Mouse (Mus musculus) C2C12 (cell line): ENCODE measurements around the gene Syt7.

Source experiments
- CEBPB ChIP-seq: IDR thresholded peaks from one replicate; pipeline ENCODE4 v1.6.1; 2011; ENCODE audit warnings: low read depth, mild to moderate bottlenecking, control low read depth, moderate library complexity
- CTCF ChIP-seq: IDR thresholded peaks from one replicate; pipeline ENCODE4 v1.5.1; 2011; ENCODE audit not compliant: control insufficient read depth, insufficient read depth, insufficient read length
- MYOD1 ChIP-seq: IDR thresholded peaks from one replicate; pipeline ENCODE4 v1.6.1; 2011; ENCODE audit warnings: low read depth; ENCODE audit not compliant: control insufficient read depth, insufficient read length
- MYOG ChIP-seq: IDR thresholded peaks from one replicate; pipeline ENCODE4 v1.6.1; 2011; ENCODE audit not compliant: control insufficient read depth, insufficient read length; ENCODE audit errors: extremely low read depth
- USF1 ChIP-seq: IDR thresholded peaks from one replicate; pipeline ENCODE4 v1.6.1; 2011; ENCODE audit warnings: low read depth, mild to moderate bottlenecking, control low read depth, moderate library complexity

GRCm38 (mm10) chr19:10426793-10427192 lies 37.9 kb downstream of the Syt7 start:
- TF ChIP-seq CTCF (no peak), MYOD1 (no peak), MYOG (no peak), USF1 (no peak), CEBPB (no peak)
